Mouse (Mus musculus): ENCODE results near the gene Kcna2. TPM values are rescaled to one million over a fixed set of nuclear protein-coding genes. Genes with fewer than 3 reads are reported as not detected.

The Kcna2 gene
- total RNA-seq, 2 experiments from 2014 or later = 1.3 to 2.1 TPM

- no peak for ATAC-seq (replicated peaks; ENCODE audit: low FRiP score, poor library complexity, severe bottlenecking)
Measured at GRCm38 (mm10) chr3:107099866-107100265, 1.1 kb upstream of the Kcna2 start.

DNA sequence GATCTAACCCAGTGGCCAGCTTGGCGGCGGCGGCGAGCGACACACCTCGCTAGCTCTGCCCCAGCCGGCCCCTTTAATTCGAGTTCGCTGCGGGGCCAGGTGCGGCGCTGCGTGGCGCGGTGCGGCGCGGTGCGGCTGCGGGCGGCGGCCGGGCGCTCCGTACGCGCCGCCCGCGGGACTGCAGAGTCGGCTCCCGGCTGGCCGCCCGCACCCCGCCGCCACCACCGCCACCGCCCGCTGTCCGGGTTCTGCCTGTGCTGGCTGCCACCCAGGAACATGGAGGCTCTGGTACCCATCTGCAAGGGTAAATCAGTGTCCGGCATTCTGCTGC lies 475 bp downstream of the Kcna2 start:
- ATAC-seq (replicated peaks; ENCODE audit: low FRiP score, poor library complexity, severe bottlenecking) = no peak

DNA sequence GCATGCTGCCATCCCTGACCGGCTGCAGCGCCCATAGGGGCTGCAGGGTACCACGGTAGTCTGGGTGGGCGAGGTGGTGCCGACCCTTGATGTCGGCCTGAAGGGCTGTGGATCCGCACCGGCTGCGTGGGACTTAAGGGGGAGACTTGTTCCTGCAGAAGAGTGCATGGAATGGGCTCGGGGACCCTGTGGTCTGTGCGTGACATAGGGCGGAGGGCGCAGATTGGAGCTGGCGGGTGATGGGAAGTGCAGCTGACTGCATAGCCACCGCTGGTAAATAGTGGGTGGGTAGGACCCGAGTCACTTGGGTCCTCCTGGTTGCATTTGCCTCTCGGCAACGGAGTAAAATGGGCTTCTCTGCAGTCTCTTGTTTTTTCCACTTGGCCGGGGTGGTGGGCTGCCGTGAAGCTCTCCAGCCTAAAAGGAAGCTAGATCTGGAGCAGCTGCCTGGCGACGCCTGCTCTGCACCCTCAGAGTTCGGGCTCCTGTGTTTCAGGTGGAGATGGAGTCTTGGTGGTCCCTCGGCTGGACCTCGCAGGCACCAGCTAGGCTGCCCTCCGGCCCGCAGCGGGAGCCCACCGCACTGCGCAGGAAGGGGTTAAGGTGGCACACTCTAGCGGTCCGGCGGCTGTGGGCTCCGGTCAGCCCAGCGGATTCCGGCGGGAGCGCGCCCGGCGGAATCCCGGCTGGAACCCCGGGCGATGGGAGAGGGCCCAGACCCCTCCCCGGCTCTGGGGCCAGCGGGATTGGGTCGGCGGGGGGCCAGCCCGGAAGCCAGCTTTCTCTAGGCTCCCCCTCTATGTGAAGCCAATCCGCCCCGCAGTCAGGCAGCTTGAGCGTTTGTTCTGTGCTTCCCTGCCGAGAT lies 1.1 kb downstream of the Kcna2 start:
- ATAC-seq (replicated peaks; ENCODE audit: low FRiP score, poor library complexity, severe bottlenecking) = no peak

GRCm38 (mm10) chr3:107103041-107103440 lies 2.1 kb downstream of the Kcna2 start:
- no peak for ATAC-seq (replicated peaks; ENCODE audit: low FRiP score, poor library complexity, severe bottlenecking)

- no peak for ATAC-seq (replicated peaks; ENCODE audit: low FRiP score, poor library complexity, severe bottlenecking)
Measured at GRCm38 (mm10) chr3:107103462-107103861, 2.5 kb downstream of the Kcna2 start.

DNA sequence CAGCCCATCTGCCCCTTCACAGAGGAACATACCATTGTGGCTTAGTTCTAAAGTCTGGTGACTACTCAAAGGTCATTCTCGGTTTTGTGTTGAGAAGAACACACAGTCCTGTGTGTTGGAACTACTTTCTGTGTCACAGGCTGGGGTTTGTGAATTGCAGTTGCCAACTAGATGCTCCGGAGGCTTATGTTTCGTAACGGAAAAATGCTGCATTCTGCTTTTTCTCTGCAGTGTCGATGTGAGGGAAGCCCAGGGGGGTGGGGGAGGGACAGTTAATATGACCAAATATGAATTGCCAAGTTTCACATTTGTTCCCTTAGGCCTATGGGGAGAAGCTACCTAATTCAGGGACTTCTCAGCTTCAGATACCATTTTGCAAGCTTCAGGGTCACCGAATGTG lies 5.0 kb downstream of the Kcna2 start:
- ATAC-seq (replicated peaks; ENCODE audit: low FRiP score, poor library complexity, severe bottlenecking) = no peak

DNA sequence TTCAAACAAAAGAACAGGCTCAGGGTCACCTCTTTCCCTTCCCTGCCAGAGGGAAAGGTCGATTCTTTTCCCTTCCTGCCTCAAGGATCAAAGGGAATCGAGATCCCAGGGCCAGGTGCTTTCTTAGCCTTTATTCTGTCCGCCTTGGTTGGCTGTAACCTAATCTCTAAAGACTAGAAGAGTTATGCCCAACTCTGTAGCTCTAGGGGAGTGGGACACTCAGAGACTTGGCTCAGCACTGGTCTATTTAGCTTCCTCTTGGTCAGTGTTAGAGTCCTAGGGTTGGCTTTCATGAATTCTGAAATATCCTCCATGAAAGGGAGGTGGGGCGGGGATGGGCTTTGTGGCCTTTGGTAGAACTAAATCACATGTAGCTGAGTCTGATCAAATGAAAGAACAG lies 11.6 kb downstream of the Kcna2 start:
- no peak for ATAC-seq (replicated peaks; ENCODE audit: low FRiP score, poor library complexity, severe bottlenecking)

DNA sequence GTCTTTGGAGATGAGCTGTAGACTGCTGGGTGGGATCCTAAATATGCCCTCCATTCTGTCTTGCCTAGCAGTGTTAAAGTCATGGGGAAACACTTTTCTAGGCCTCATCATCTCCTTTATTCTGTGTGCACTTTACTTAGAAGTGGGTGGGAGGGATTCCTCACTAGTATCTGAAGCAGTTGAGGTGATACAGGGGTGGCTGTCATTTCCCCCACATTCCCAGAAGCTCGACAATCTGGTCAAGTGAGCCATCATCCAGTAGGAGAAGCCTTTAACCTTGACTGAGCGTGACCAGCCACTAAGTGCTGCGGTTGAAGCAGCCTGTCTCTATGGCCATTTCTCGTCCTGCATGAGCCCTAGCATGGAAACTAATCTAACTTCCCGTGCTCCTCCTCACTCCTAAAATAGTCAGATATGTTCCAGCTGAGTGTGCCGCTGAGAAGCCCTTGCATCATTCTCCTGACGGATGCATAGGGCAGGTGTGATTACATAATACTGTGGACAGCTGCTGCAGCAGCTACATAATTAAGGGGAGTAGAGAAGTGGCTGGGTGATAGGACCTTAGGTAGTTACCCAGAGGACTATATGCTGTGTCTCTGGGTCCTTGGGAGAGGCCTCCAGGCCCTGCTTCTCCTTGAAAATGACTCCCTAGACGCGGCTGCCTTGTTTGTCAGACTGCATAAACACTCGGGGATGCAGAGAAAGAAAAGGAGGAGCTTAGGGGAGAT lies 12.2 kb downstream of the Kcna2 start:
- ATAC-seq (replicated peaks; ENCODE audit: low FRiP score, poor library complexity, severe bottlenecking) = no peak

GRCm38 (mm10) chr3:107113771-107114737 lies 13.1 kb downstream of the Kcna2 start:
- no peak for ATAC-seq (replicated peaks; ENCODE audit: low FRiP score, poor library complexity, severe bottlenecking)

- no peak for ATAC-seq (replicated peaks; ENCODE audit: low FRiP score, poor library complexity, severe bottlenecking)
Measured at GRCm38 (mm10) chr3:107114941-107115340, 14.0 kb downstream of the Kcna2 start.

- no peak for ATAC-seq (replicated peaks; ENCODE audit: low FRiP score, poor library complexity, severe bottlenecking)
Measured at GRCm38 (mm10) chr3:107115746-107116145, 14.8 kb downstream of the Kcna2 start.

DNA sequence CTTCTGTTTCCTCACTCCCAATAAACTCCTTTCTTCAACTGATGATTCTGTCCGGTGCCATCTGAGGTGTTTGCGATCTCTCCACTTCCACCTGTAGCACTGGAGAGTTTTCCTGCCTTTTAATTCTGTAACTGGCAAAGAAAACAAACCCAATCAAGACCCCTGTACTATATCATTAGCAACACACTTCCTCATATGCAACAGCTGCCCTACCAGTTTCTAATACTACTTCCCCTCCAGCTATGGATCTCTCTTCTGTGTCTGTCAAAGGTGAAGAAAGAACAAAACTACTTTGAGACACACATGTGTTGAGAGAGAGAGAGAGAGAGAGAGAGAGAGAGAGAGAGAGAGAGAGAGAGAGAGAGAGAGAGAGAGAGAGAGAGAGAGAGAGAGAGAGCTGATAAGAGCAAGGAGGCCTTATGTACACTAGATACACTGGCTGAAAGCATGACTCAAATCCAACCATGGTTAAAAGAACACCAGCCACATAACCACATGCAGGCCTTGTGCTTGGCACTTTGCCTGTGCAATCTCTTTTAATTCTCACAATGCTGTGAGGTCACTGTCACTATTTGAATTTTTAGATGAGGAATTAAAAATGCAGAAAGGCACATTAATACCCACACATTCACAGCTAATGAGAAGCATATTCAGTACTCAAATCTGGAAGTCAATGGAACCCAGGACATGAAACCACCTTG lies 19.1 kb downstream of the Kcna2 start:
- no peak for ATAC-seq (replicated peaks; ENCODE audit: low FRiP score, poor library complexity, severe bottlenecking)

GRCm38 (mm10) chr3:107122306-107122705 lies 21.4 kb downstream of the Kcna2 start:
- no peak for ATAC-seq (replicated peaks; ENCODE audit: low FRiP score, poor library complexity, severe bottlenecking)

GRCm38 (mm10) chr3:107127667-107128066 lies 26.7 kb downstream of the Kcna2 start:
- no peak for ATAC-seq (replicated peaks; ENCODE audit: low FRiP score, poor library complexity, severe bottlenecking)

DNA sequence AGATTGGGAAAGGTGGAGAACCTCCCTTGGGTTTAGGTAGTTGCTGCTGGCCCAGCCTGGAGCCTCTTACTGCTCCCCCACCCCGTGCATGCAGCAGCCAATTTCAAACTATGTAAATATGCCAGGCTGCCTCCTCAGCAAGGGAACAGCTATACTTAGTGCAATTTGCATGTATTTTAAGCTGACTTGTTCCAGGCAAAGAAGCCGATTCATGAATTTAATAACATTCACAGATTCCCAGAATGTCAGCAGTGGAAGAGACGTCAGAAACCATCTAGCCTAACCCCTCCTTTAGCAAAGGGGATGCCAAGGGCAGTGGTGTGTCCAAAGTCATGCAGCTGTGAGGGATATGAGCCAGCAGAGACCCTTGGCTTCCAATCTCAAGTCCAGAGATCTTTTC lies 27.5 kb downstream of the Kcna2 start:
- no peak for ATAC-seq (replicated peaks; ENCODE audit: low FRiP score, poor library complexity, severe bottlenecking)

GRCm38 (mm10) chr3:107129251-107129650 lies 28.3 kb downstream of the Kcna2 start:
- no peak for ATAC-seq (replicated peaks; ENCODE audit: low FRiP score, poor library complexity, severe bottlenecking)

DNA sequence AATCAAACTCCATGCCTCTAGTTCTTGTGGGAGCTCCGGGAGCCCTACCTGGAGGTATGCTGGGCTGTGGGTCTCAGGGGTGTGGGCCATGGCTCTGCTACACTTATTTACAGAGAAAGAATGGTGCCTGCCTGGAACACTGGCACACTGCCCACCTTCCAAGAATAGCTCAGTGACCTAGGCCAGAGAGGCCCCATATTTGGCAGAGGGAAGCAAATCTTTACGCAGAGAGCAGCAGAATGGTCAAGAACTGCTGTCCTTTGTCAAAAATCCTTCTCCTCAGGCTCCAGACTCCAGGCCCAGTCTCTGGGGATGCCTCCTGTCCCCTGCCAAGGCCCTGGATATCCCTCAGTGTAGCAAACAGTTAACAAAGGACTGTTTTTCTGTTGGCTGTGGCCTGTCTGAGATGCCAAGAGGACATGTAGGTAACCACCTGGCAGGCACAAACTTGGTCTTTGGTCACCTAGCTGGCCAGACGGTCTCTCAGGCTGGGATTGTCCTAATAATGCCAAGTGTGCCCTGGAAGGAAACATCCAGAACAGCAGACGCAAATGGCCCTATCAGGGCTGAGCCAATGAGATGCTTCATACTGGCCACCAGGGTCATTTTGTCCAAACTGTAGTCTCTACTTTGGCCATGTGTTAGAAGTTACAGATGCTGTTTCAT lies 29.8 kb downstream of the Kcna2 start:
- no peak for ATAC-seq (replicated peaks; ENCODE audit: low FRiP score, poor library complexity, severe bottlenecking)

- no peak for ATAC-seq (replicated peaks; ENCODE audit: low FRiP score, poor library complexity, severe bottlenecking)
Measured at GRCm38 (mm10) chr3:107131846-107132245, 30.9 kb downstream of the Kcna2 start.

- ATAC-seq (replicated peaks; ENCODE audit: low FRiP score, poor library complexity, severe bottlenecking) = no peak
Measured at GRCm38 (mm10) chr3:107132651-107133050, 31.7 kb downstream of the Kcna2 start.

Data from erythroblast, adult 5-6 weeks (primary cell).